Mouse (Mus musculus) kidney, postnatal 36 days (tissue): ENCODE data around the gene Lig3.
"Not testable (repeated sequence)": the region's sequence is repeated elsewhere in the genome, so short reads cannot be mapped to it uniquely, and the experiment has no call there.

Source experiments
- DNase-seq, 2 experiments: peaks; one replicate each; pipeline ENCODE4 v3.0.0; 2021 to 2022; ENCODE audit warnings: mixed read lengths in 2 of 2

Gene Lig3

GRCm38 (mm10) chr11:82832402-82832801 is 51.5 kb downstream of the Lig3 start:
- peak; percentile 48 to 57 for DNase-seq

GRCm38 (mm10) chr11:82833929-82834328 is 53.0 kb downstream of the Lig3 start:
- no peak for DNase-seq

- DNase-seq, result not testable (repeated sequence)
Observed at GRCm38 (mm10) chr11:82834359-82834758, 53.5 kb downstream of the Lig3 start.

DNA sequence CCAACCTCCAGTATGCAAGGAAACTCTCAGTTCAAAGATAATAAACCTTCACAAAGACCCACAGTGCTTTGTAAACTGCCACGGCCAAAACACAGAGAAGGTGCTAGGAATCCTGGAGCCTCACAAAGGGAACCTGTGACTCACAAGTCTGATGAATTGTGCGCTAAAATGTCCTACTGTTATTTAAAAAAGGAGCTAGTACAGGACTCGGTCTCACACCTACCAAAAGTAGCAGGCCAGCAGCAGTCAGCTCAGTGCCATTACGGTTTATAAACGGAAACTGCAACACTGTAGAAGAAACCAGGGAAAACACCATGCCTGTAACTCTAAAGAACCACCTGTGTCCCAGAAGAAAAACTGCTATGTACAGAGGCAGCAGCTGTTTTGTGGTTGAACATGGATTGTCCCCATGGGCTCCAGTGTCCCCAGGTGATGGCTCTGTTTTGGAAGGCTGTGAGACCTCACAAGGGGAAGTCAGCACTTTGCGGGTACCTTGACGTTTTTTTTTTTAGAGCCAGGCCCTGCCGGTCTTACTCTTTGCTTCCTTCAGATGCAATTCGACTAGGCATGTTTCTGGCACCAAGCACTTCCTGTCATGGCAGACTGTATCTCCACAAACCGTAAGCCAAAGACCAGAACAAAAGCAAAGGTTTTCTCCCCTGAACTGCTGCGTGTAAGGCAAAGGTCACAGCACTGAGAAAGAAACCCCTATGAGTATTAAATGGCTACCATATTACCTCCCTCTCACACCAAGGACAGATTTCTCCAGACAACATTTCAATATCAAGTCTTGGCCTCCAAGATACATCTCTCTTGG is 54.9 kb downstream of the Lig3 start:
- no peak for DNase-seq

- no peak for DNase-seq
Observed at GRCm38 (mm10) chr11:82837192-82837591, 56.3 kb downstream of the Lig3 start.

DNA sequence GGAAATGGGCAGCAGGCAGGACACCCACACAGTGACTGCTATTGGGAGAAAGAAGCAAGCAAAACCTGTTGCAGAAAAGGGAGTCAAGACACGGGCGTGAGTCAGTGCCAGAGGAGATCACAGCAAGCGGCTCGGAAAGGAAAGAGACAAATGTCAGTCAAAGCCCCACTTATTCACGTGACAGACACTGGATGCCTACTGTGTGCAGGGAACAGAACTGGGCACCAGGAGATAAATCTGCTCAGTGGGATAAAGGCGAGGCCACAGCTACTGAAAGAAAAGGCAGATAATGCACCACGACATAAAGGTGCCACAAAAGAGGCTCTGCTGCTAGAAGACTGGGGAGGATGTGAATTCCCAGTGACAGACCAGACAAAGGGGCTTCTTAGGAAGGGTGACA is 56.9 kb downstream of the Lig3 start:
- DNase-seq, result no peak

DNA sequence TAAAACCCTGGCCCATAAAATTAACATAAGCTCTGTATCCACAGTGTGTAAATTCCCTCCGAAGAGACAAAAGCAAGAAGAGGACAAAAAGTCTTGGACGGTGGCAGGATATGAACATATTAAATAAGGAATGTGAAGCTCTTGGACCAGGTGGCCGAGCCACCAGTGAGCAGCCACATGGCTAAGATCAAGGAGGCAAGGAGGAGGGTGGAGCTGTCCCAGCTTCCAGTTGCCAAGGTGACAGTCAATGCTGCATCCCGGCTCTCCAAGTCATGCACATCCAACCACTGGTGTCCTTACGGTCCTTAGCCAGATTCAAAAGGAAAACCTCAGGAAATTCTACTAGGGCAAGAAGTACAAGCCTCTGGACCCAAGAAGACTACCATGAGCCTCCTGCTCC is 57.6 kb downstream of the Lig3 start:
- DNase-seq, result no peak

DNA sequence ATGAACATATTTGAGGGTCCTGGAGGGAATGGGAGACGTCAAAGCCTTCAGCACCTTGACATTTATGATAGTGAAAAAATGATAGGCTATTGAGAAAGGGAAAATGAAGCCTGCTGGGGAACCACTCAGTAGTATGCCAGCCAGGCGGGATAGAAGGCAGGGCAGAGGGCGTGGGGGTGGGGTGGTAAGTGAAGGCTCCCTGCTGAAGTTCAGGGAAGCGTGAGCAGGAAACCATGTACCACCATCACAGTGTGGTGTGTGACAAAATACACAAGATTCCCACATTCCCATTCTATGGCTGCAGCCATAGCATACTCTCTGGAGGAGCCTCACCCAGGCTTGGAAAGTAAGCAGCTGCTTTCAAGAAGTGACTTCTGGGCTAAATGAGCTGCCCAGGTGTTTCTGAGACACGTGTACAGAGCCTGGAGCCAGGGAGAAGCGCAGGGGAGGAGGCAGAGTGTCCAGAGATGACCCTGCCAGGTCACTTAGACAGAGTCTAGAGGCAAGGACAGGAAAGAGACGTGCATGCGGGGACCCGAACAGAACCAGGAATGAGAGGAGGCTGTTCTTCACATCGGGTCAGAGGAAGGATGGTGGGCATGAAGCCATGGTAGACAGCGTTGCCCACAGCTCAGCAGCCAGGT is 64.0 kb downstream of the Lig3 start:
- no peak for DNase-seq

DNA sequence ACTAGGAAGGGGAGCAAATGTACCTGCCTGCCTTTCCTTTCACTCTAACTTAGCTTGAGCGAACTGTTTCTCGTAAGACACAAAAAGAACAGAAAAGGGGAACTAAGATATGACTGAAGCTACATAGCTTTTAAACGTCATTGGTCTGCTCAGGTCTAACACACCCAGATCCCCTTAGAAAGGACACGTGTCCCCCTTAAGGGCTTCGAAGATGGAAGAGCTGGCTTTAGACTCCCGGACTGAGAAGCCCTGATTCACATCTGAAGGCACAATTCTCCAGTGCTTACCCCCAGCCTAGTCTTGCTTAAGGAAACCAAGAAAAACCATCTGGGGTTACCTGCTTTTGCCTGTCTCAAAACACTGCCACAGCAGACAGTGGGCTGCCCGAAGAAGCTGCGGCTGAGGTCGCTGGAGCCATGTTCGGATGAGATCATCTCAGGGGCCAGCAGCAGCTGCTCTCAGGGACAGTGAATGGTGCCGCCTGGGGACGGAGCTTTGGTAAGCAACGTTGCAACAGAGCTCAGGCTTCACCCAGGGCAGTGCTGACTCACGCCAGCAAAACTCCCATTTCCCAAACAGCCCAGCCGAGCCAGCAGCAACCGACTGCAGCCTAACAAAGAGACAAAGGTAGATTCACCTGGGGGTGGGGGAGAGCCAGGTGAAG is 64.6 kb downstream of the Lig3 start:
- DNase-seq, result peak; percentile 58 to 62

- DNase-seq, result no peak
Observed at GRCm38 (mm10) chr11:82846079-82846436, 65.2 kb downstream of the Lig3 start.

DNA sequence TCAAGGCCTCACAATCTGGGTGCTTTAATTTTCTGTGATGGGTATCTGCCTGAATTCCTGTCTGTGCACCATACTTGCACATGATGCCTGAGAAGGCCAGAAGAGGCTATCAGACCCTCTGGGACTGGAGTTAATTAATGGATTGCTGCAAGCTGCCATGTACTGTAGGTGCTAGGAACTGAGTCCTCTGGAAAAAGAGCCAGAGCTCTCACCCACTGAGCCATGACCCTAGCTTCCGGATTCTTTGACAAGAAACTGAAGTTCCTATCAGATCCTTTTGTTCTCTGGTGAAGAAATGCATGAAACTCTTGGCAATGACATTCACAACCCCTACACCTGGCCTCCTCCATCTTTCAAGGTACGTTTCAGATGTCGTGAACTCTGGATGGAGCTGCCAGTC is 66.0 kb downstream of the Lig3 start:
- DNase-seq, result no peak

GRCm38 (mm10) chr11:82847571-82848000 is 66.7 kb downstream of the Lig3 start:
- no peak for DNase-seq

DNA sequence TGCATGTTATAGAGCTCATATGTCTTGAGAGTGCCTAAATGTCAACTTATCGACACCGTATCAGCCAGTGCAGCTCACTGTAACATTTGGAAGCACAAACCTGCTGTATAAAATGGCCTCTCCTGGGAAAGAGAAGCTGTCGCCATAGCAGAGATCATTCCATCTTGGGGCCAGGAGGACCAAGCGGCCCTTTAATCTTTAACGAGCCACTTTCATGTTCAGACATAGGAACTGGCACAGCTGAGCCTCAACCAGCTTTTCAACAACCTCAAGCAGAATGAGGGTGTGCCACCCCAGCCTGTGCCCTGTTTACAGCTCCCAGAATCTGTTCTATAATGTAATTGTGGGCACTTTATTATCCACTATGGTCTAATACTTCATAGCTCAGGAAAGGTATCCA is 69.4 kb downstream of the Lig3 start:
- no peak for DNase-seq

DNA sequence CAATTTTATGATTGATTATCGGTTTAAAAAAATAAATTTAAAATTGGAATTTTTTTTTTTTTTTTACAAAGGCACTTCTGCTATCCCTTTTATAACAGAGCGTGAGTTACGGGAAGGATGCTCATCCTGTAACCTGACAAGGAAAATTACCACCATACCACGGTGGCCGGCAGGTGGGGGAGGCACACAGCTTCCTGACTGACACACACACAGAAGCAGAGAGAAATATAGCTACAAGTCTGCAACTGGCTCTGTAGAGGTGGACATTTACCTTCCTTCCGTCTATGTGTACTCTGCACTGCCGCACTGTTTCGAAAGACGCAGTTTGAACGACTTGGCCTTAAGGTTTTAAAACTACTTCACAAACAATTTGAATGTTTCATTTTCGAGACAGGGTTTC is 71.2 kb downstream of the Lig3 start:
- no peak for DNase-seq

GRCm38 (mm10) chr11:82852540-82852939 is 71.6 kb downstream of the Lig3 start:
- no peak for DNase-seq

GRCm38 (mm10) chr11:82852958-82853357 is 72.0 kb downstream of the Lig3 start:
- DNase-seq, result peak; percentile 45 to 50
